Mouse (Mus musculus) midbrain, embryonic 10.5 days (tissue): Measurements from ENCODE around the gene Adam23. TPM values are rescaled to one million over a fixed set of nuclear protein-coding genes. Genes with fewer than 3 reads are reported as not detected.

Experiments
- DNase-seq: peaks from one replicate; pipeline ENCODE4 v3.0.0-alpha.2; 2017; ENCODE audit warnings: low spot score
- H3K27ac ChIP-seq: fragments of 300-500 bp; sonication (generic); replicated peaks from 2 replicates; pipeline ENCODE4 v1.5.1; 2016; ENCODE audit warnings: mild to moderate bottlenecking
- H3K27me3 ChIP-seq: fragments of 300-500 bp; sonication (generic); 2 replicates; pipeline ENCODE4 v1.6.1; 2016; ENCODE audit warnings: low read depth, mild to moderate bottlenecking; ENCODE audit not compliant: poor library complexity, severe bottlenecking
- H3K36me3 ChIP-seq: fragments of 300-500 bp; sonication (generic); 2 replicates; pipeline ENCODE4 v1.6.1; 2016; ENCODE audit warnings: mild to moderate bottlenecking, moderate library complexity
- H3K4me1 ChIP-seq: fragments of 300-500 bp; sonication (generic); 2 replicates; pipeline ENCODE4 v1.6.1; 2016
- H3K4me3 ChIP-seq: fragments of 300-500 bp; sonication (generic); 2 replicates; pipeline ENCODE4 v1.5.1; 2016; ENCODE audit warnings: mild to moderate bottlenecking, moderate library complexity
- H3K9me3 ChIP-seq: fragments of 300-500 bp; sonication (generic); replicated peaks from 2 replicates; pipeline ENCODE4 v1.6.1; 2016; ENCODE audit warnings: mild to moderate bottlenecking
- WGBS: fragments of 180-500 bp; shearing (Covaris S2); methylation state at CpG from one replicate; pipeline ENCODE4 v1.1.7; 2016; 5-methylcytosine and 5-hydroxymethylcytosine counted together
- polyA plus RNA-seq: library from polyadenylated mRNA; unstranded; fragments of >200 nt; fragmentation: Nextera tagmentation; extraction: Ambion mirVana; gene quantifications from 2 replicates; pipeline ENCODE4 v1.2.1, GENCODE M21; 2016

The Adam23 gene
- polyA plus RNA-seq, 1 experiment from 2014 or later: 4.2 TPM

- no peaks in the 10 kb centered on the region for H3K27me3 ChIP-seq
- no peak overlapping the region for H3K4me3 ChIP-seq
- WGBS: 61% methylated on average over 1 of the region's 1 CpGs
- H3K4me1 ChIP-seq: no peaks in the 10 kb centered on the region
- no peak for DNase-seq
- no peaks in the 10 kb centered on the region for H3K9me3 ChIP-seq
- H3K36me3 ChIP-seq: no peaks in the 10 kb centered on the region
- H3K27ac ChIP-seq: no peak overlapping the region
Observed at GRCm38 (mm10) chr1:63491001-63491400, 45.3 kb downstream of the Adam23 start.

GRCm38 (mm10) chr1:63493325-63493724 is 47.6 kb downstream of the Adam23 start:
- no peaks in the 10 kb centered on the region for H3K36me3 ChIP-seq
- H3K4me3 ChIP-seq: no peak overlapping the region
- no peaks in the 10 kb centered on the region for H3K9me3 ChIP-seq
- H3K27me3 ChIP-seq: no peaks in the 10 kb centered on the region
- WGBS: 87% methylated on average over 5 of the region's 5 CpGs
- H3K4me1 ChIP-seq: no peaks in the 10 kb centered on the region
- no peak overlapping the region for H3K27ac ChIP-seq
- DNase-seq: no peak

GRCm38 (mm10) chr1:63507386-63507785 is 61.7 kb downstream of the Adam23 start:
- Histone ChIP-seq H3K9me3 (no peaks in the 10 kb centered on the region), H3K4me1 (no peaks in the 10 kb centered on the region), H3K4me3 (no peak overlapping the region), H3K36me3 (no peaks in the 10 kb centered on the region), H3K27me3 (no peaks in the 10 kb centered on the region), H3K27ac (no peak overlapping the region)
- DNase-seq: no peak
- WGBS: 84% methylated on average over 4 of the region's 4 CpGs

GRCm38 (mm10) chr1:63508801-63509200 is 63.1 kb downstream of the Adam23 start:
- H3K27me3 ChIP-seq: no peaks in the 10 kb centered on the region
- no peaks in the 10 kb centered on the region for H3K4me1 ChIP-seq
- WGBS: 81% methylated on average over 4 of the region's 4 CpGs
- H3K9me3 ChIP-seq: no peaks in the 10 kb centered on the region
- no peaks in the 10 kb centered on the region for H3K36me3 ChIP-seq
- DNase-seq: no peak
- no peak overlapping the region for H3K4me3 ChIP-seq
- H3K27ac ChIP-seq: no peak overlapping the region

- no peak for DNase-seq
- H3K36me3 ChIP-seq: peaks cover 8% of the 10 kb centered on the region; the same call in 1 of the 2 replicates
- no peaks in the 10 kb centered on the region for H3K27me3 ChIP-seq
- H3K9me3 ChIP-seq: no peaks in the 10 kb centered on the region
- H3K4me1 ChIP-seq: no peaks in the 10 kb centered on the region
- WGBS: 75% methylated on average over 3 of the region's 3 CpGs
- no peak overlapping the region for H3K4me3 ChIP-seq
- H3K27ac ChIP-seq: no peak overlapping the region
Observed at GRCm38 (mm10) chr1:63511416-63511815, 65.7 kb downstream of the Adam23 start.

GRCm38 (mm10) chr1:63517800-63518199 is 72.1 kb downstream of the Adam23 start:
- no peak overlapping the region for H3K4me3 ChIP-seq
- H3K9me3 ChIP-seq: no peaks in the 10 kb centered on the region
- H3K4me1 ChIP-seq: no peaks in the 10 kb centered on the region
- WGBS: 91% methylated on average over 11 of the region's 11 CpGs
- H3K36me3 ChIP-seq: peaks cover 8% of the 10 kb centered on the region; the same call in 1 of the 2 replicates
- no peak for DNase-seq
- H3K27ac ChIP-seq: no peak overlapping the region
- no peaks in the 10 kb centered on the region for H3K27me3 ChIP-seq

GRCm38 (mm10) chr1:63518814-63519213 is 73.1 kb downstream of the Adam23 start:
- H3K9me3 ChIP-seq: no peaks in the 10 kb centered on the region
- H3K27ac ChIP-seq: no peak overlapping the region
- no peak overlapping the region for H3K4me3 ChIP-seq
- peaks cover 8% of the 10 kb centered on the region; the same call in 1 of the 2 replicates for H3K36me3 ChIP-seq
- WGBS: 85% methylated on average over 5 of the region's 5 CpGs
- no peaks in the 10 kb centered on the region for H3K27me3 ChIP-seq
- no peaks in the 10 kb centered on the region for H3K4me1 ChIP-seq
- DNase-seq: no peak

GRCm38 (mm10) chr1:63529901-63530300 is 84.2 kb downstream of the Adam23 start:
- WGBS: 83% methylated on average over 9 of the region's 9 CpGs
- H3K9me3 ChIP-seq: no peaks in the 10 kb centered on the region
- no peak overlapping the region for H3K4me3 ChIP-seq
- no peak overlapping the region for H3K27ac ChIP-seq
- peaks cover 4% of the 10 kb centered on the region for H3K4me1 ChIP-seq
- no peak for DNase-seq
- H3K36me3 ChIP-seq: no peaks in the 10 kb centered on the region; the same call in 1 of the 2 replicates
- H3K27me3 ChIP-seq: no peaks in the 10 kb centered on the region

- Histone ChIP-seq H3K4me1 (peaks cover 4% of the 10 kb centered on the region), H3K9me3 (no peaks in the 10 kb centered on the region), H3K36me3 (no peaks in the 10 kb centered on the region), H3K27ac (no peak overlapping the region), H3K4me3 (no peak overlapping the region), H3K27me3 (no peaks in the 10 kb centered on the region)
- DNase-seq: no peak
- WGBS: 78% methylated on average over 6 of the region's 6 CpGs
Observed at GRCm38 (mm10) chr1:63534271-63534827, 88.7 kb downstream of the Adam23 start.

GRCm38 (mm10) chr1:63539884-63540613 is 94.4 kb downstream of the Adam23 start:
- no peaks in the 10 kb centered on the region for H3K9me3 ChIP-seq
- no peak for DNase-seq
- WGBS: 72% methylated on average over 14 of the region's 14 CpGs

GRCm38 (mm10) chr1:63544122-63544521 is 98.4 kb downstream of the Adam23 start:
- H3K9me3 ChIP-seq: no peaks in the 10 kb centered on the region
- no peak overlapping the region for H3K27ac ChIP-seq
- H3K27me3 ChIP-seq: no peaks in the 10 kb centered on the region
- no peak overlapping the region for H3K4me3 ChIP-seq
- no peak for DNase-seq
- WGBS: 94% methylated on average over 2 of the region's 2 CpGs
- H3K36me3 ChIP-seq: no peaks in the 10 kb centered on the region
- H3K4me1 ChIP-seq: no peaks in the 10 kb centered on the region

More at GRCm38 (mm10) chr1:63539884-63540613, 94.4 kb downstream of the Adam23 start:
- no peak overlapping the region for H3K27ac ChIP-seq
- no peaks in the 10 kb centered on the region for H3K36me3 ChIP-seq
- no peaks in the 10 kb centered on the region for H3K4me1 ChIP-seq
- H3K27me3 ChIP-seq: no peaks in the 10 kb centered on the region
- no peak overlapping the region for H3K4me3 ChIP-seq

- Histone ChIP-seq H3K4me3 (no peak overlapping the region), H3K36me3 (no peaks in the 10 kb centered on the region), H3K4me1 (no peaks in the 10 kb centered on the region), H3K27me3 (no peaks in the 10 kb centered on the region), H3K9me3 (no peaks in the 10 kb centered on the region), H3K27ac (no peak overlapping the region)
- 76% methylated on average over 5 of the region's 5 CpGs for WGBS
- DNase-seq: no peak
Observed at GRCm38 (mm10) chr1:63553039-63553438, 107.3 kb downstream of the Adam23 start.

GRCm38 (mm10) chr1:63561772-63562520 is 116.3 kb downstream of the Adam23 start:
- Histone ChIP-seq H3K9me3 (no peaks in the 10 kb centered on the region), H3K4me1 (peaks cover 22% of the 10 kb centered on the region), H3K27me3 (peaks cover 25% of the 10 kb centered on the region), H3K27ac (no peak overlapping the region), H3K4me3 (no peak overlapping the region), H3K36me3 (no peaks in the 10 kb centered on the region)
- no peak for DNase-seq
- 87% methylated on average over 4 of the region's 4 CpGs for whole genome bisulfite sequencing
